In the genomic region with DNA sequence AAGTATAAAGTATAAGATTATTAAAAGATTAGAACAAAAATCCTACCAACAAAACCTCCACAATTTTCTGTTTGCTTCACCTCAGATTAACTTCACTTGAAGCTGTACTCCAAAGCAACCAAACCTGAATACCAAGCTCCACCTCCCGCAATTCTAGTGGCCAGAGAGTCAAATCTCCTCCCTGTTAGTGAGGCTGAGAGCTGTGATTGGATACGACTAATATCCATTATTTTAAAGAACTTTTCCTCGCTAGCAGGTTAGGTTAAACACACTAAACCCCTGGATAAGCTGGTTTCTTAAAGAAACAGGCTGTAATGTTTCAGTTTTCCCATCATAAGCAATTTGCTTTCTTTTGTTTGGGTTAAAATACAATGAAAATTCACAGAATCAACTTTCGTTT, we compare ENCODE assay signal across 8 mouse cellular contexts. TPM values are rescaled to one million over a fixed set of nuclear protein-coding genes. Genes with fewer than 3 reads are reported as not detected.
DNase-seq lines count a peak whose midpoint lies in the region; ATAC-seq and TF ChIP-seq lines count a peak whose summit lies in the region.

No protein-coding gene starts in this region.

- H3K36me3 ChIP-seq in heart, embryonic 12.5 days = no peaks in the 10 kb centered on the region
- no peaks in the 10 kb centered on the region for H3K36me3 ChIP-seq in kidney, embryonic 15.5 days
- H3K36me3 ChIP-seq in midbrain, postnatal 0 days (ENCODE audit: insufficient read depth, low read length) = no peaks in the 10 kb centered on the region
- H3K36me3 ChIP-seq in stomach, embryonic 14.5 days (ENCODE audit: control insufficient read depth, insufficient read depth, low read length) = no peaks in the 10 kb centered on the region

- H3K9me3 ChIP-seq in heart, embryonic 12.5 days (replicated peaks) = no peaks in the 10 kb centered on the region
- no peaks in the 10 kb centered on the region for H3K9me3 ChIP-seq in kidney, embryonic 15.5 days (replicated peaks)
- no peaks in the 10 kb centered on the region for H3K9me3 ChIP-seq in midbrain, postnatal 0 days (ENCODE audit: low read length)
- no peaks in the 10 kb centered on the region for H3K9me3 ChIP-seq in stomach, embryonic 14.5 days (ENCODE audit: control insufficient read depth, low read depth, low read length)

- TF ChIP-seq CTCF in midbrain, postnatal 0 days (IDR thresholded peaks at IDR 0.05) = no peak

- H3K4me3 ChIP-seq in heart, embryonic 12.5 days = peak overlapping the region; percentile 40
- peak overlapping the region; percentile 51 for H3K4me3 ChIP-seq in kidney, embryonic 15.5 days (replicated peaks)
- peak overlapping the region; percentile 51 for H3K4me3 ChIP-seq in midbrain, postnatal 0 days (ENCODE audit: low read depth, low read length)
- peak overlapping the region; percentile 39 for H3K4me3 ChIP-seq in stomach, embryonic 14.5 days (ENCODE audit: low read depth, low read length)

- ATAC-seq in CD4-positive, CD25-positive, alpha-beta regulatory T cell, adult 4 months = peak; percentile 97
- peak; percentile 100 for ATAC-seq in erythroid progenitor cell, adult 5-6 weeks (replicated peaks; ENCODE audit: low FRiP score, poor library complexity, severe bottlenecking)
- ATAC-seq in heart, embryonic 12.5 days (ENCODE audit: insufficient number of reproducible peaks, low FRiP score) = peak; percentile 91
- ATAC-seq in kidney, embryonic 15.5 days (replicated peaks; ENCODE audit: low FRiP score) = peak; percentile 99
- peak; percentile 97 for ATAC-seq in midbrain, postnatal 0 days (ENCODE audit: low FRiP score)
- ATAC-seq in stomach, embryonic 14.5 days (ENCODE audit: insufficient number of reproducible peaks, insufficient read depth, low FRiP score, low read depth) = peak; percentile 99

- H3K4me2 ChIP-seq in heart, embryonic 12.5 days = no peak overlapping the region
- peak overlapping the region; percentile 50 for H3K4me2 ChIP-seq in kidney, embryonic 15.5 days
- peak overlapping the region; percentile 43 for H3K4me2 ChIP-seq in midbrain, postnatal 0 days (ENCODE audit: low read depth, low read length, poor library complexity, severe bottlenecking)
- H3K4me2 ChIP-seq in stomach, embryonic 14.5 days (replicated peaks; ENCODE audit: low read depth, low read length) = peak overlapping the region; percentile 53

- H3K27me3 ChIP-seq in heart, embryonic 12.5 days (replicated peaks) = no peaks in the 10 kb centered on the region
- no peaks in the 10 kb centered on the region for H3K27me3 ChIP-seq in kidney, embryonic 15.5 days
- H3K27me3 ChIP-seq in midbrain, postnatal 0 days (ENCODE audit: insufficient read depth, low read length) = no peaks in the 10 kb centered on the region
- no peaks in the 10 kb centered on the region for H3K27me3 ChIP-seq in stomach, embryonic 14.5 days (ENCODE audit: control insufficient read depth, insufficient read depth, low read length)

- H3K9ac ChIP-seq in heart, embryonic 12.5 days = no peak overlapping the region
- H3K9ac ChIP-seq in kidney, embryonic 15.5 days = peak overlapping the region; percentile 44; the same call in 1 of the 2 replicates
- 0 out of 2 replicates have a peak overlapping the region, but pooled peaks have one; percentile 55 for H3K9ac ChIP-seq in midbrain, postnatal 0 days (replicated peaks; ENCODE audit: low read length, poor library complexity, severe bottlenecking)
- no peak overlapping the region for H3K9ac ChIP-seq in stomach, embryonic 14.5 days (replicated peaks; ENCODE audit: low read depth, low read length)

- no peak overlapping the region for H3K27ac ChIP-seq in heart, embryonic 12.5 days (ENCODE audit: poor library complexity, severe bottlenecking)
- H3K27ac ChIP-seq in kidney, embryonic 15.5 days = 0 out of 2 replicates have a peak overlapping the region, but pooled peaks have one; percentile 48
- H3K27ac ChIP-seq in midbrain, postnatal 0 days (ENCODE audit: low read depth, low read length) = no peak overlapping the region
- H3K27ac ChIP-seq in stomach, embryonic 14.5 days (ENCODE audit: low read length) = no peak overlapping the region

- DNase-seq in brain, embryonic 18.5 days (ENCODE audit: low read depth, low spot score) = peak; percentile 86
- DNase-seq in liver = peak; percentile 82
- peak; percentile 94 for DNase-seq in midbrain, postnatal 0 days (ENCODE audit: low spot score)

- WGBS in heart, embryonic 12.5 days = 4% methylated on average over 4 of the region's 4 CpGs
- WGBS in kidney, embryonic 15.5 days = under 1% methylated on average over 4 of the region's 4 CpGs
- WGBS in midbrain, postnatal 0 days = under 1% methylated on average over 4 of the region's 4 CpGs
- WGBS in stomach, embryonic 14.5 days = 1% methylated on average over 4 of the region's 4 CpGs

- peaks cover 11% of the 10 kb centered on the region for H3K4me1 ChIP-seq in heart, embryonic 12.5 days (replicated peaks)
- H3K4me1 ChIP-seq in kidney, embryonic 15.5 days = 0 out of 2 replicates have a peak, but pooled peaks cover 12% of the 10 kb centered on the region
- H3K4me1 ChIP-seq in midbrain, postnatal 0 days (ENCODE audit: insufficient read depth, low read length) = 0 out of 2 replicates have a peak, but pooled peaks cover 3% of the 10 kb centered on the region
- peaks cover 3% of the 10 kb centered on the region; the same call in 1 of the 2 replicates for H3K4me1 ChIP-seq in stomach, embryonic 14.5 days (ENCODE audit: control insufficient read depth, insufficient read depth, low read length)

RNA-seq across cellular contexts. Expression of gene Zfand6, which starts 10.5 kb away (rescaled TPM):
- 100 to 1,000 TPM; 110 to 144 TPM for polyA plus RNA-seq in CD4-positive, CD25-positive, alpha-beta regulatory T cell, adult 4 months (2017; shearing (Covaris generic))
- total RNA-seq in erythroid progenitor cell, adult 5-6 weeks (2015; ENCODE audit: low replicate concordance) = 182 and 220 TPM in 2 replicates
- total RNA-seq in erythroid progenitor cell, adult 5-6 weeks (2017; ENCODE audit: low replicate concordance) = 162 and 171 TPM in 2 replicates
- 163 and 170 TPM in 2 replicates for polyA plus RNA-seq in heart, embryonic 12.5 days (2016; fragmentation: Nextera tagmentation; extraction: Ambion mirVana)
- polyA plus RNA-seq in kidney, embryonic 15.5 days (2015; fragmentation: Nextera tagmentation; extraction: Ambion mirVana) = 169 and 181 TPM in 2 replicates
- 73.8 and 82.5 TPM in 2 replicates for total RNA-seq in midbrain, postnatal 0 days (2014; rRNA removed)
- polyA plus RNA-seq in midbrain, postnatal 0 days (2015; fragmentation: Nextera tagmentation; extraction: Ambion mirVana) = 112 and 114 TPM in 2 replicates
- 182 and 183 TPM in 2 replicates for polyA plus RNA-seq in stomach, embryonic 14.5 days (2014; fragmentation: Nextera tagmentation; extraction: Ambion mirVana)

Comparison
In these comparisons a context has a peak if more than half of its experiments do, and no peak if none do; other contexts are left out.
1. H3K9ac ChIP-seq: peak in kidney, embryonic 15.5 days (single experiment) and midbrain, postnatal 0 days (single experiment); none in heart, embryonic 12.5 days (single experiment) and stomach, embryonic 14.5 days (single experiment).
2. Peak in every context shown above with its lines, with median percentiles within 50 percentile points of each other: ATAC-seq, DNase-seq and H3K4me3 ChIP-seq.